Mouse (Mus musculus): Measurements from ENCODE around the gene Dnaja2. TPM values are rescaled to one million over a fixed set of nuclear protein-coding genes. Genes with fewer than 3 reads are reported as not detected.

Gene Dnaja2
- polyA plus RNA-seq, 1 experiment from 2014 or later = 169 TPM

Other genes with a start within 250 kb of the Dnaja2 start
- gene Mylk3, start 169.0 kb downstream of the Dnaja2 start, polyA plus RNA-seq (2016; fragmentation: Nextera tagmentation; extraction: Ambion mirVana) = 2.2 and 2.4 TPM in 2 replicates
- 53.5 TPM in 2 replicates for gene 4921524J17Rik, start 122.5 kb downstream of the Dnaja2 start, polyA plus RNA-seq (2016; fragmentation: Nextera tagmentation; extraction: Ambion mirVana)
- gene Gpt2, start 62.8 kb downstream of the Dnaja2 start, polyA plus RNA-seq (2016; fragmentation: Nextera tagmentation; extraction: Ambion mirVana) = 61.6 and 64.8 TPM in 2 replicates
- gene Neto2, start 145.6 kb upstream of the Dnaja2 start, polyA plus RNA-seq (2016; fragmentation: Nextera tagmentation; extraction: Ambion mirVana) = 14.0 and 16.1 TPM in 2 replicates